Mouse (Mus musculus): ENCODE measurements around the gene Sfxn3.

The Sfxn3 gene

DNA sequence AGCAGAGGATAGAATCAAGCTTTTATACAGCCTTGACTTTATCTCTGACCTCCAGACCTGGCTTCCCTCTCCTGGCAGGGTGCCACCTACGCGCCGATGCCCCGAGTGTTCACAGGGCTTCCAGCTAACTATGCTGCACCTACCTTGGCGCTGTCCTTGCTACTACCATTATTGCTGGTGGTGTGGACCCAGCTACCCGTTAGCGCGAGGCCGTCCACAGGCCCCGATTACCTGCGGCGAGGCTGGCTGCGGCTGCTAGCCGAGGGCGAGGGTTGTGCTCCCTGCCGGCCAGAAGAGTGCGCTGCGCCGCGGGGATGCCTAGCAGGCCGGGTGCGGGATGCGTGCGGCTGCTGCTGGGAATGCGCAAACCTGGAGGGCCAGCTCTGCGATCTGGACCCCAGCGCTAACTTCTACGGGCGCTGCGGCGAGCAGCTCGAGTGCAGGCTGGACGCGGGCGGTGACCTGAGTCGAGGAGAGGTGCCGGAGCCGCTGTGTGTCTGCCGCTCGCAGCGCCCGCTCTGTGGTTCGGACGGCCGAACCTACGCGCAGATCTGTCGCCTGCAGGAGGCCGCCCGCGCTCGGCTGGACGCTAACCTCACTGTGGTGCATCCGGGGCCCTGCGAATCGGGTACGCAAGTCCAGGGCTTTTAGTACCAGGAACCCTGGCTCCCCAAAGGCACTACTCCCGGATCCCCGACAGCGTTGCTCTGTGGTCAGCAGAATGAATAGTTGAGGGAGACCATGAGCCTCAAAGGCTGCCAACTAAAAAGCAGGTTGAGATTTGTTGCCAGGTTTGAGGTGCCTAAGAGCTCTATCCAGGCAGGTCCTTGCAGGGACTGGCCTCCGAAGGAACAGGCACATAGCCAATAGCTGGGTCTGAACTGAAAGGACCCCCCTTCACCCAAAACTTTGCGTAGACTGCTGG lies 29.5 kb downstream of the Sfxn3 start:
- DNase-seq = peak; percentile 59 to 65

DNA sequence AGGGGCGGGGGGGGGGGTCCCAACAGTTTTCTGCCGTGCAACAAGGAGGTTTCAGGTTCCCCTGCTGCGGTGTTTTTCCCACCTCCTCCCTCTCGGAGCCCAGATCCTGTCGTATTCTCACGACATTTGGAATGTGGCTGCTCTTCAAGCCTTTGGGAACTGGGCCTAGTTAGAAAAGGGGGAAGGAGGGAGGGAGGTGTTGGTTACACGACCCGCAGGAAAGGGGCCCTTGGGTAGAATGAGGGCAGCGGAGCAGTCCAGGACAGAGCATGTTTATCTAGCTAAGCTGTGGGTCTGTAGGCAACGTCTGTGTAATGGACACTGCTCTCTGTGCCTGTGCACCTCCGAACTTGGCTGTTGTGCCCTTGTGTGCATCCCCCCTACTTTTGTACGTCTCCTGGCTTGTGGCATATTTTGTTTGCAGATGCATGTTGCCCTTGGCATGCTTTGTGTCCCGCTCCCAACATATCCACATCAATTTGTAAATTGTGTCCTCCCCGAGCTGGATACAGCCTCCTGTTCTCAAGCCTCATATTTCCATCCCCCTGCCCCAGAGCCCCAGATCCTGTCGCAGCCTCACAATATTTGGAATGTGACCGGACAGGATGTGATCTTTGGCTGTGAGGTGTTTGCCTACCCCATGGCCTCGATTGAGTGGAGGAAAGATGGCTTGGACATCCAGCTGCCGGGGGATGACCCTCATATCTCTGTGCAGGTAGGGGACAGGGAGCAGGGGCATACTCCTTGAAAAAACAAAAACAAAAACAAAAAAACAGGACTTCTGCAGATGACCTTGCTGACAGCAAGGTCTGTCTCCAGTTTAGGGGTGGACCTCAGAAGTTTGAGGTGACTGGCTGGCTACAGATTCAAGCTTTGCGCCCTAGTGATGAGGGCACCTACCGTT lies 30.7 kb downstream of the Sfxn3 start:
- no peak for DNase-seq

DNA sequence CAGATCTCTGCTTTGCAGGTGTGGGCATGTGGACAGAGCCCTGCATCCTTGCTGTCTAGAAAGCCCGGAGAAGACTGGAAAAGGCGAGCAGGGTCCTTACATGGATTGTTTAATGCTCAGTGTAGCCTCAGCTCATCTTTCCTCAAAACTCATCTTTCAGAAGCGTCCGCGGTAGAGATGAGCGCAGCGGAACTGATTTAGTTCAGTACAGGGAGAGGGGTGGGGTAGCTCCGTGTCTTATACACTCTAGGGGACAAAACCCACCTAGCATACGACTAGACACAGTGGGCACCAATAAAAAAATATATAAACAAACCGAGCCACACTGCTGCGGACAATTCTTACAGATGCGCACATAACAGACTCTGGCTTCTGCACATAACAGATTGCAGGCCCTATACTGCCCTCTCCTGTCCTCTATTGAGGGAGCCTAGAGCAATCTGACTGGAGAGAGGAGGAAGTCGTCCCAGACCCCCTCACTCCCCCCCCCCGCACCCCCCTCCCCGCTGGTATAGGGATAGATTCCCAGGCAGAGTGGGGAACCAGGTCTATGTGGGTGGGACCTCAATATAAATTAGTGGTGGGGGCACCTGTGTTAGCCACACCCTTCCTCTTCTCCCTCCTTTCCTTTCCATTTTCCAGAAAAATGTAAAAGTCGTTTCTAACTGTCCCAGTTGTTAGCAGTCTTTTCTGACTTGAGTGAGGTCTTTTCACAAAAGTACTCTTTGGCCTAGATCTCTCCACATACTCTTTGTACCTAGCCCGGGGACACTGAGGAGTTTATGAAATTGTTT lies 31.9 kb downstream of the Sfxn3 start:
- DNase-seq = peak; percentile 41 to 64

DNA sequence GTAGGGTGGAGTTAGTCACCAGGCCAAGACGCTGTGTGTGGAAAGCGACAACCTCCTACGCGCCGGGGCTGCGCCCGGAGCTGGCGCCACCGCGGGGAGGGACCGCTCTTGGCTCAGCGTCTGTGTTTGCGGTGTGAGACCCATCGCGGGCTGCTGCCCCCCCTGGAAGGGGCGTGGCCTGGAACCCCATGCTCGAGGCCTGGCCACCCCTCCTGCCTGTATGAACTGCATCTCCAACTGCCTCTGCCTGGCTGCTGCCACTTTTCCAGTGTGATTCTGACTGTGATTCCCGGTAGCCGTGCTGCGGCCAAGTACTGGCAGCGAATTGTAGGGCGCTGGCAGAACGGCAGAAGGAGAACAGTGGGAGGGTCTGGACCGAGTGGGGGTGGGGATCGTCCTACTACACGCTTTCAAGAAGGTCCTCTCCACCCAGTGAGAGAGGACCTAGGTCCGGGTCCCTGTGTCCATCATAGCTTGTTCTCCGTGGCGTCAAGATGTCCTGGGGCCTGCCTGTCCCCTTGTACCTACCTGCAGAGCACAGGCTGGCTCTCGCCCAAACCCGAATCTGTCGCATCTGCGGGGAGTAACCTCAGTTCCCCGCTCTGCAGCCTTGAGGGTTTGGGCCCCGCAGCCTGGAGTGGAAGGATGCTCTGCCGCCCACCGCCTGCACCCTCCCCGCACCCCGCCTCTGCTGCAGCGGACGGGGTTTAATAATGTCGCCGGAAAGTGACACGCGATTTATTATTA lies 32.6 kb downstream of the Sfxn3 start:
- DNase-seq = peak; percentile 69 to 74

DNA sequence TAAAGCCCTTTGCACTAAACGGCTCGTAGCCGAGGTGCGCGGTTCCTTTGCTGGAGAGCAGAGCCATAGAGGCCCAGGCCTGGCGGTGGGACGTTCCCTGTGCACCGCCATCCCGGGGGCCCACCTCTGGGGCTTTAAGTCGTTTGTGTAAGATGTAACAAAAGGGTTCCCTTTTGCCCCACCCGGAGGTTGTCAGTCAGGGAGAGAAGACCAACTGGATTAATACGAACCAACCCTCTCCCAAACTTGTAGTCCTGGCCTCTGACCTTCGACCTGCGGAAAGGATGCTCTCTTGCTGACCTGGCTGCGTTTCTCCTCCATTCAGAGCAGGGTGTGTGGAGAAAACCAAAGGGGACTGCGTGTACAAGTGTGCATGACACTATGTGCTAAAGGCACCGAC lies 33.4 kb downstream of the Sfxn3 start:
- peak in 1 of 2 experiments; percentile 39 for DNase-seq

DNA sequence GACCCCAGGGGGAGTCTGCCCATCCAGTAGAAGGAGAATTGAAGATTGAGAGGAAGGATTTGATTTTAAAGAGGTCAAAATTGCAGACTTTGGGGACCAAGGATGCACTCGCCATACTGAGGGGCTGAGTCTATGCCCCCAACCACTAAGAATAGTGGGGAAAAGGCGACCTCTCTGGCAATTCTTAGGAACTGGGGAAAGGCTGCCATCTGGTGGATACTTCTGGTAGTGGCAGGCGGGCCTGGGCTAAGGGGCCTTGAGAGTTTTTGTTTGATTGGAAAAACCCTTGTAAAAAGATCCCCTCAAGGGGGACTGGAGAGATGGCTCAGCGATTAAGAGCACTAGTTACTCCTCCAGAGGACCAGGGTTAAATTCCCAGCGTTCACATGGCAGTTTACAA lies 34.0 kb downstream of the Sfxn3 start:
- DNase-seq = peak; percentile 89 to 92

DNA sequence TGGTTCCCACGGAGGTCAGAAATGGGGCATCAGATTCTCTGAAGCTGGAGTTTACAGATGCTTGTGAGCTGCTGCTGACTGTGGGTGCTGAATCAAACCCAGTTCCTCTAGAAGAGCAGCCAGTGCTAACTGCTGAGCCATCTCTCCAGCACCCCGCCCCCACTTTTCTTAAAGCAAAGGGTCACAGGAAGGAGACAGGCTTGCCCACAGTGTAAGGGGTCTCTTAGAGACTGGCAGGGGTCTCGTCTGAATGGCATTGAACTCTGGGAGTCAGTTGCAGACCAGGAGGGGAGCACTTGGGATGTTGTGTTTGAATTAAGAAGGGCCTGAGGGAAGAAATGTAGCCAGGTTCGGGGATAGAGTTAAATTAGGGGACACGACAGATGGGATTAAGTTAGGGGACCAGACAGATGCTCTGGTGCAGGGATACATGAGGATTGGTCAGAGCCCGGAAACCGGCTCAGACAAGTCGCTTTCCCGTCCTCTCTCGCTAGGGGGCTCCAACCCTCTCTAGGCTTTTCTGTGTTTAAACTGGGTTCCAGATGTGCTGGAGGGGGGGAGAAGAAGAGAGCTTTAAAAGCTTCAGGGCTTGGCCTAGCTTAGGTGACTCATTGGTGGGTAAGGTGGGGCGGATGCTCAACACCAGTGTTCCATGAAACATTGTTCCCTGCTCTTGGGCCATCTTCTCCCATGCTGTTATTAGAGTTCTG lies 34.7 kb downstream of the Sfxn3 start:
- peak; percentile 41 to 72 for DNase-seq

DNA sequence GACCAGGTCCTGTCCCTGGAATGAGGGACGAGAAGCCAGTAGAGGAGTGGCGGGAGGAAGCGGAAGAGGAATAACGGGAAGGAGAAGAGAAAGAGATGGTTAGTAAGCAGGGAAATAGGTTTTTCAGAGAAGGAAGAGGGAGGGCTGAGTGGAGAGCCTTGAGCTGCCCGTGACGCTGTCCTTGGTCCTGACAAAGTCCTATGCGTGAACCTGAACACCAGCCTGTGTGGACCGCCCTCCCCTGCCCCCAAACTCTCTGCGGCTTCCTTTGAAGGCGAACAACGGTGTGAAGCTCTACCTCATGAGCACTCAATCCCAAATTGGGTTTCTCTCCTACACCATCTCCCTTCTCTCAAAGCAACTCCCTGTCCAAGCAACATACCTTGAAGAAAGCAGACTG lies 50.6 kb downstream of the Sfxn3 start:
- no peak for DNase-seq

DNA sequence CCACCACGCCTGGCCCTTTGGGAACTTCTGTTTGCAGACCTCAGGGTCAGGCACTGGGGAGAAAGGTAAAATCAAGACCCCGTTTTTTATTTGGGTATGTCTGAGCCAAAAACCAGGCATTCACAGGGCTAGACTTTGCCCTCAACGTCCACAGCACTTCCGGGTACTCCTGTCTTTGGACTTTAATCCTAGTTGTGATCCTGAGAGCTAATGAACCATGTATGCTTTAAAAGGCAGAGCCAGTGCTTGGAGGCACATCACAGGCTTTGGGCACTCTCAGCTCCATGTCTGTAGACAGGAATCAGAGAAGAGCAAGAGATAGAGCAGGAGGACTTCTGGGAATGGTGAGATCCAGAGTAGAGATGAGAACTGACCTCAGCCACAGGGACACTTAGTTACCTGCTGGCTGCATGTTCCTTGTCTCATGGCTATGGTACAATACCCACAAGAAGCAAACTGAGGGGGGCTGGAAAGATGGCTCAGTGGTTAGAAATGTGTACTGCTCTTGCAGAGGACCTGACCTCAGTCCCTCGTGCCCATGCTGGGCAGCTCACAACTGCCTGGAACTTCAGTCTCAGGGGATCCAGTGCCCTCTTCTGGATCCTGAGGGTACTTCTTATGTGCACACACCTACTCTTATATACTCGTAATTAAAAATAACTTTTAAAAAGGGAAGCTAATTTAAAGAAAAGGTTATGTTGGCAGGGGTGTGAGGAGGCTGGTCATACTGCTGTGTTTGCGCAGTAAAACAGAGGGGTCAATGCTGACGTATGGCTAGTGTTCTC lies 53.4 kb downstream of the Sfxn3 start:
- DNase-seq = no peak

DNA sequence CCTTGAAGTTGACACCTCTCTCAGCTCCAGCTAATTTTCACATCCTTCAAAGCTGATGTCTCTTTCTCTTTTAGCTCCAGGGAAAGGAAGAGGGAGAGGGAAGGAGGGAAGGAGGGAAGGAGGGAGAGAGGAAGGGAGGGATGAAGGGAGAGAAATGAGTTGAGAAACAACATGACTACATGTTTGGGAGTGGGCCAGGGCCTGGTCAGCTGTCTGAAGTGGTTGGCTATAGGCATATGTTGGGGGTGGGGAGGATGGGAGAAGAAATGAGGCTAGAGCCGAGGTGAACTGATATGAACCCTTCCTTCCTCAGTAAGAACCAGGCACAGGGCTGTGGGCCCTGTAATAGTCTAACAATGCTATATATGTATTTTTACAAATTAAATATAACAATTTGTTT lies 58.3 kb downstream of the Sfxn3 start:
- DNase-seq = peak in 1 of 2 experiments; percentile 55

Measured in cerebellum, postnatal 14 days (tissue).